Mouse (Mus musculus): ENCODE results near the gene Kmt2c.

GRCm38 (mm10) chr5:25544061-25544460 lies 45.5 kb upstream of the Kmt2c start:
- TF ChIP-seq USF1 (IDR thresholded peaks at IDR 0.05; ENCODE audit: low read depth) (no peak), MAX (IDR thresholded peaks at IDR 0.05) (no peak), CTCF (IDR thresholded peaks at IDR 0.05; ENCODE audit: control insufficient read depth, insufficient read depth, insufficient read length) (no peak), MYOG (IDR thresholded peaks at IDR 0.05; ENCODE audit: control insufficient read depth, extremely low read depth, insufficient read length) (no peak), MYOD1 (IDR thresholded peaks at IDR 0.05; ENCODE audit: control insufficient read depth, insufficient read length, low read depth) (no peak), FOSL1 (IDR thresholded peaks at IDR 0.05; ENCODE audit: insufficient read depth, low read length, poor library complexity, severe bottlenecking) (no peak), CEBPB (IDR thresholded peaks at IDR 0.05; ENCODE audit: low read depth) (no peak)

Measured in C2C12 (cell line).